Mouse (Mus musculus): ENCODE measurements at regions not wholly inside any gene's neighbourhood (a gene's known extent, or its start where the extent isn't known, plus 50 kb on each side); places are given as distances from the start of the nearest gene placed in this dataset.

DNA sequence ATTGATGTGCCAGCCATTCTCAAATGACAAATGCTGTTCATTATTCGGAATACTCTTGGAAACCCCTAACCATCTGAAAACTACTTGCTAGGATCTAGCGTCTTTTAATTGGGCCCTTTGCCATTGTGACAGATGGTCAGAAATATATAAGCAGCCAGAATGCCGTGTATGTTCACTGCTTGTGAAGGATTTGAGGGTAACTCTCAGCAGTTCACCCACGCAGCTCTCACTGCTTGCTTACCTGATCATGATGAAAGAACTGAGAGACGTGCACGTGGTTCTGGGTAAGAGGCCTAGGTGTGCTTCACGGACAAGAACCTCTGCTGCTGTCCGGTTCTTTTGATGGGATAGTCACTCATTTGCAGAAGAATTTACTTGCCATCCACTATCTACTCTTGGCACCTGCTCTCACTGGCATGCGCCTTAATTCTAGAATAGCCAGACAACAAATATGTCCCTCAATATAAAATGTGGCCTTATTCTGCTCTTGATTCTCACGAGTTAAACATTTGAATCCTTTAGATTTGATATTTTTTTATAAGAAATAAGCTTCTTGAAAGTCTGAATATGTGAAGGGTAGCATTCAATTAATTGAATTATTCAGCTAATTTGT is 328.1 kb downstream of the Ptprc start:
- no peak for DNase-seq

DNA sequence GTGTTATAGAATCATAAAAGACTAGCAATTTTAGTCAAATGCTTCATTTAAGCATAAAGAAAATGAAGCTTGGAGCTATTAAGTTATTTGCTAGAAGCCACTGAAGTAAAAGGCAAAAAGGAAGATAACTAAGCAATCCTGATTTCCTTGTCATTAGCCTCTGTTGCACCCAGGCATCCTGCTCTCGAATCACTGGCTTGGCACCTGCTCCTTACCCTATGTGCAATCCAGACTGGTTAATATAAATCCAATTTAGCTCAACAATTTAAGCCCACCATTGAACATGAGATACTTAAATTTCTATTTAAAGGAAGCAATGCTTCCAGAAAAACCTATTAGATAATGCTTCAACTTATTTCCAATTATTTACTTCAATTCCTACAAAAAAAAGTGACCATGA is 328.7 kb downstream of the Ptprc start:
- no peak for DNase-seq

DNA sequence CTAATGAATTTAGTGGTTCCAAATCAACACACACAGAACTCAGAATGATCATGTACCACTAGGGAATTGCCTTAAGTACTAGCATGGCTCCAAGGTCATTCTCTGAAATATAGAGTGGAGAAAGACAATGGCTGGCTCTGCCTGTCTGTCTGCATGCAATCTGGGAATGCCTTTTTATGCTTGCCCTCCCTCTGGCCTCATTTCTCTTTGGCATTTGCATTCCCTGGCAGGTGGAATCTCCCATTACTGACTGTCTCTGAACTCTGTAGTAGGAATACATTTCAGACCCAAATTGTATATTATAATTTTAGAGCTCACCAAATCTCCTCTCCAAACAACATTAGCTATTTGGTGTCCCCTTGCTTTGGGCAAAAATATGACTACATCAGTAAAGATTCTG is 335.0 kb downstream of the Ptprc start:
- DNase-seq: no peak

DNA sequence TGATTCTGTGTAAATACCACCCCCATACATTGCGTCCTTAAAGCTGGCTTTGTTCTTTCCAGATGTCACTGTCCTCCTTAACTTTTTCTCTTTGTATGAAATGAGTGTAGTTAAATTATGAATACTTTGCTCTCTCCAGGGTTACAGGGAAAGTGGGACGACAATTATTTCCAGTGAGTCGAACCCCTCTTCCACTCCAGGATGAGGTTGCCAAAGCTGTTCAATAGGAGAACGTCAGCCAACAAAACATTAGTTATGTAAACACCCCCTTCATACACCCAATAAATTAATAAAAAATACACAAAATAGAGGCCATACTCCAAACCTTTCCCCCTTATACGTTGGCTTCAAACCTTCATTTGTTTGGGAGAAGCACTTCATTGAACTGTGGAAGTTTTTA is 335.8 kb downstream of the Ptprc start:
- DNase-seq: no peak

DNA sequence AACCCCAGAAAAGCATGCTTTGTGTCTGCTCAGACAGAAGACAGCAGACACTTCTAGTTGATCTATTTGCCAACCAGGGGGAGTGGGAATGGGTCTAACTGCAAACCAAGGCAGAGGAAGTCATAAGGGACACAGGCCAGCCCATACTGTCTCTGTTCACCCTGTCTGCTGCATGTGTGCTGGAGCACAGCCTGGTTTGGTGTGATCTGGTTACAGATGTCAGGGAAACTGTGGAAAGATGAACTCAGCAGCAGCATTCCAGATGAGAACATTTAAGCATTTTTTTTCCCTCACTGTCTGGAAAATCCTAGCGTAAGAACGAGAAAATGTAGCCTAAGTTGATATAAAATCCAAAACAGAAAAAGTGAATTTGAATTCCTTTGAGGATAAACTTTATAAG is 336.2 kb downstream of the Ptprc start:
- DNase-seq: no peak

DNA sequence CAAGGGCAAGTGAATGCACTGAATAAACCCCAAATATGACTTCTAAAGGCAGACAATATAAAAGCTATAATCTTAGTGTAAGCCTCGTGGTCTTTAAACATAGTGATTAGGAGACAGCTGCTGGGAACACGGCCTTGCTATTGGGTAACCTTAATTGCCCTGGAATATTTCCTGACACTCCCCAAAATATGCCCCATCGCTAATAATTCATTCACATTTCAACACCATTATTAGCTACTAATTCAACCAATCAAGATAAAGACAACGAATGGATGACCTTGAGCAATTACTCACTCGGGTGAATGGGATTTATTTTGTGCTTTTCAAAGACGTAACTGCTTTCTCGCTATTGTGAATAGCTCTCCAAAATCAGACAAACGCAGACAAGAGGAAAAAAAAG is 337.2 kb downstream of the Ptprc start:
- peak; percentile 1 for DNase-seq

DNA sequence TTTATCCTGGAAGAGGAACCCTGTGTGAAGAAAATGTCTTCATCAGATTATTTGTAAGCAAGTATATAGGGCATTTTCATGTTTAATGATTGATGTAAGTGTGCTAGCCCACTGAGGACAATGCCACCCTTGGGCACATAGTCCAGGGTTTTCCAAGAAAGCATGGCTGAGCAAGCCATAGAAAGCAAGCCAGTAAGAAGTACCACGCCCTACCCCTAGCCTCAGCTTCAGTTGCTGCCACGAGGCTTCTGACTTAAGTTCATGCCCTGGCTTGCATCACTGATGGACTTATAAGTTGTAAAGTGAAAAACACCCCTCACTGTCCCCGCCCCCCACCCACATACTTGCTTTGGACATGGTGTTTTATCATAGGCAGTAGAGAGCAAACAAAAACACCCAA is 342.0 kb downstream of the Ptprc start:
- no peak for DNase-seq

DNA sequence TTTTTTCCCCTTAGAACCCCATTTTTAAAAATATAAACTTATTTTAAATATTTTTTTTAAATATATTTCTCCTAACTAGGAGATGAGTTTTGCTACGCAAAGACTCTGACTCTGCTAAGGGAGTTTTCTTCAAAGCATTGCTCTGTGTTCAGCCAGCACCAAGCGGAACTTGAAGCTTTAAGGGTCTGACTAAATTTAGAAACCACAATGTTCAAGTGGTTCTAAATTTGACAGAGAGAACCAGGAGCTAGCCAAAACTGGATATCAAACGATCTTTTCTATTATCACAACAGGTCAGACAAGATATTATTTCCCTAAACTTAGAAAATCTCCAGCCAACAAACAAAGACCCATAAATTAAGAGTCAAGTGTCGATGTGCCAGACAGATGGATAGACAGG is 344.2 kb downstream of the Ptprc start:
- DNase-seq: no peak

DNA sequence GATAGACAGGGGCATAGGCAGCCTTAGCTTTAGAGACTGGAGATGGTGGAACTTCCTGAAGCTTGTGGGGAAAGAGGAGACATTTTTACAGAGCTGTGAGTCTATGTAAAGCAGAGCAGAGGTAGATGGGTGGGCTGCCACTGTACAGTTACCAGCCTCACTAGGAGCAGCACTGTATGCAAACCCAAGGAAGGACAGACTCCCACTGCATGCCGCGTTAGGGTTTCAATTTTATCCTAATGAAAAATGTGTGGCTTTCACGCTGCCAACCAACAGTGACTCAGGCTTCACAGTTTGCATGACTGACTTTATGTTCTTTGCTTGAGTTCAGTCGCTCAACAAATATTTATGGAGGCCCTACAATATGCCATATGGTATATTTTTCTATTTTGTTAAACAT is 348.1 kb downstream of the Ptprc start:
- no peak for DNase-seq

DNA sequence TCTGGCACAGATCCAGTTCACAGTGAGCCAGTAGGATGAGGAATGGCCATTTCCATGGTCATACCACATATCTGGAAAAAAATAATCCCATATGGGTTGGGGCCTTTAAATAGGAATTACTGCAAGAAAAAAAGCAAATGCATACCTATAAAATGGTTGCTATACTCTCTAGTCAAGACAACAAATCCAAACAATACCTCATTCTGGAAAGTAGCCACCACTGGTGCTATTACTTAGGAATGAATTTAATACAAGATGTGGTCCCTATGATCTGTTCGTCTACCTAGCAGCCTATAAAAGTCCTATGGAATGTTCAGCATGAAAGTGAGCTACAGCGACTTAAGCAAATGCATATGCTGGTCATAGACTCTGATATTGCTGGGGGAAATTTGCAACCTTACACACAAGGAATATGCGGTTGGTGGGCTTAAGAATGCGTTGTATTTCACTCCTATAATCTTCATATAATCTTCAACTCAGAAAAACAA is 360.1 kb downstream of the Ptprc start:
- no peak for DNase-seq

DNA sequence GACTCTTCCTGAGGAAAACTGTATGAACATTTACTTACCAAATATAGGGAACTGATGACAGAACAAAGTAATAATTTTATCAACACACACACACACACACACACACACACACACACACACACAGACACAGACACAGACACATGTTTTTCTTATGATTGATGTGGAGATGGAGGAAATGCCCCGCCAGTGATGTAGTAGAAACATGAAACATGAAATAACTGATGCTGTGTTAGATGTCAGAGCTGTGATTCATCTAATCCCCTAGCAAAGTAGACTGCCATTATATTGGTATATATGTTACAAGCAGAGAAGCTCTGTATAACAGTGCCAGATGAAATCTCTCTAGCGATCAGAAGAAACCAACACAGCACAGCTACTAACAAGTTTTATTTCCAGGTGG is 361.0 kb downstream of the Ptprc start:
- no peak for DNase-seq

DNA sequence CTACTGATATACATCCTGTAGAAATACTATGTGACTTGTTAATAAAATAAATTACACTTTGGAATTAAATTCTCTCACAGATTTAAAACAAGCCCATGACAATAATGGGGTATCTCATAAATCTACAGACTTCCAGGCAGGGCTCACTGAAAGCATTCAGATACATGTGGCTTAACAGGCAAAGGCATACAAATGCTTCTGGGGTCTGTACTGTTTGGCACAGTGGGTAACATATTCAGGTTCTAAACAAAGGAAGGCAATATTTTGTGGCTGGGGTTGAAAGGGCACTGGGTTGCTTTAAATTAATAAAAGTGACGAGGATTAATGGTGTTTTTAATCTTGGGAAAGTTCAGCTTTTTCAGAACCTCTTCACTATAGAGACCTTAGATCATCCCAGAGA is 361.8 kb downstream of the Ptprc start:
- no peak for DNase-seq

DNA sequence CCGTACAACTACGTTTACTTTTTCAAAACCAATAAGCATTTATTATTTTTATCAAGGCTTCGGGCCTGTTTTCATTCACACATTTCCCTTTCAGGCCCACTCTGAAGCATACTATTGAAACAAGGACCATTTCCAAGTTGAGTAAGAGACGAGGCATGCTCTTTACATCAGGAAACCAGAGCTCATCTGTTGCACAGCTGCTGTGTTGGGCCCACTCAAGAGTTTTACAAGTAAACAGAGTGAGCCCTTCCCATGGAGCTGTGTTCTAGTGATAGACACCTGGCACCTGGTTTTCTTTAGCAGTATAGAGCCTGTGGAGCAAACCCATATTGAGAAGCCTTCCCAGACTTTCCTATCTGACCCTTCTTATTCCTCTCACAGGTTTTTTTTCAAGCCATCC is 363.5 kb downstream of the Ptprc start:
- DNase-seq: no peak

DNA sequence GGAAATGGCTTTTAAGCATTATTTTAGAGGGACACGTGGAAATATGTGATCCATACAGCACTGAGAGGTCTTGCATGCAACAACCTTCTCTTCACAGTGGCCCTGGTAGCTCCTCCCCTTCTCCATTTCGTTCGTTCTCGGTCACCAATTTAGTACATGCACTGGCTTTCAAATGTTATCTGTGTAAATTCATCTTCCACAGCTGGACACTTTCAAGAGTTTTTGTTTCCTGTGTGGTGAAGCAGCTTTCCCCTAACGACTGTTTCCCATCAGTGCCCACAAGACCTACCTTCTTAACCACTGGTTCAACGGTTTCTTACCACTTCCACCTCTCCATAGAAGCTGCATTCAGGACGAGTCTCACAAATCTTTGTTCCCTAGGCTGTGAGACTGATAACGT is 368.8 kb downstream of the Ptprc start:
- no peak for DNase-seq

DNA sequence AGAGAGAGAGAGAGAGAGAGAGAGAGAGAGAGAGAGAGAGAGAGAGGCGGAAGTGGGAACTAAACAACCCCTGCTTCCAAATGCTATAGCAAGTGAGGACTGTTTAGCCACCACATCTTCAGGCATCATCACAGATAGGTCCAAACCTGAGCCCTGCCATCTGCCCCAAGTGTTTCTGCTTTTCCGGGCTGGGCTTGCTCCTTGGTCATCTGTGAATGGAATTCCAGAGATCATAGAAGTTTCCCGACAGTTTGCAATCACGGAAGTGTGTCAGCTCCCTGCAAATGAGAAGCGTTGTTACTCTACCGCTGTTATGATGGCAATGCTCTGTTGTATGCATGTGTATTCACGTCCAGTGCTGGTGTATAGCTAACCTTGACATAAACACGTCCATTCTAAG is 369.3 kb downstream of the Ptprc start:
- no peak for DNase-seq

DNA sequence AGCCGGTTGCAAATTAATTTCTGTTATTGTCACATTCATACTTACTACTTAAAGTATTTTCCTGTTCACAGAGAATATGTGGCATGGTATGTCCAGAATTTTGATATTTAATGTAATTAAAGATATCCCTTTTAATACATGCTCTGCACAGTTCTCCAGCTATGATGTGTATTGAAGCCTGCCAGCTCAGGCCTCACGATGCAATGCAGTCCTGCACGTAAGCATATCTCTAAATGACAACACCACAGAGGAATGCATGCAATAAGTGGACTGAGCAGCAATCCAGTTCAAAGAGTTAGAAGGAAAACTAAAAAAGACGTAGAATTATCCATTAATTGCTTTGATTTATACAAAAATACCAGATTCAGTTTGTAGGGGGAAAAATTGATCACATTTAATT is 373.4 kb downstream of the Ptprc start:
- no peak for DNase-seq

DNA sequence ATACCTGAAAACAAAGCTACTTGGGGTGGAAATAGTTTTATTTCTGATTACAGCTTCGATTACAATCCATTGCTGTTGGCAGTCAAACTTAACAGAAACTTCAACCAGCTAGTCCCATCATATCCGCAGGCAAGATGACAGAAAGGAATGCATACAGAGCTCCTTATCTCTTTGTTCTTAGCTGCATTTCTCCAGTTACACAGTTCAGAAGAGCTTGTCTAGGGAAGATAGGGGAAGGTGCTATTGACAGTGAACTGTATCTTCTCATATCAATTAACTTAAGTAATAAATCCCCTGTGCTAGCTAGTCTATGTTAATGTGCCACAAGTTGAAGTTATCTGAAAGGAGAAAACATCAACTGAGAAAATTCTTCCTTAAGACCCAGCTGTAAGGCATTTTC is 374.8 kb downstream of the Ptprc start:
- DNase-seq: no peak

DNA sequence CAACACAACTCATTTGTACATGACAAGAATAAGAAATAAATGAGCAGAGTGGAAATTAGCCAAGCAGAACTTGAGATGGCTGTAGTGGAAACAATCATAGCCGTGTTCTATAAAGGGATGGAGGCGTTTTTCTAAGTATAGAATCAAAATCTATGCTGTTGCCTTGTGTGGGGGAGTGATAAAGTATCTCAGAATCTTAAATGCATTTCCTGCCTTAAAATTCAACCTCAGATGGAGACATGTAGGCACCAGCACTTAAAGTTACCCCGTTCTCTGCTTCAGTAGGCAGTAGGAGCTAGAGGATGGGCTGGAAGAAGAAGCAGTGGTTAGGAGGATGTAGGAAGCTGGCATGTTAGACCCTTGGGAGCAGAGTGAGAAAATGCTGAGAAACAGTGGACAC is 386.7 kb downstream of the Ptprc start:
- no peak for DNase-seq

DNA sequence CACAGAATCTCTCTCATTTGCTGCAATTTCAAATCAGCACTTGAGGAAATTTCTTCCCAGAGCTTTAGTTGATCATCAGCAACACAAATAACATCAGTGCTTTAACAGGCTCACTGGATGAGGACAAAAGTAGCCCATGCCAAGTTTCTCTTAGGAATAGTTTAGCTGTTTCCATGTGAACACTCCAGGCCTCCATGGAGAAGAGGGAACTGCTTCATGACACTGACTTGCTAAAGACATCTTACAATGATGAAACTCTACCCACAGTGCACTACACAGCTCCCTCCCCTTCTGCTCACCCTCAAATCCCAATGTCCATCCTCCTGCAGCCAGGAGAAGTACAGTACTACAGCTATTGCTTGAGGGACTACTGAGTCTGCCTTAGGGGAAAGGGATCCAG is 388.9 kb downstream of the Ptprc start:
- no peak for DNase-seq

DNA sequence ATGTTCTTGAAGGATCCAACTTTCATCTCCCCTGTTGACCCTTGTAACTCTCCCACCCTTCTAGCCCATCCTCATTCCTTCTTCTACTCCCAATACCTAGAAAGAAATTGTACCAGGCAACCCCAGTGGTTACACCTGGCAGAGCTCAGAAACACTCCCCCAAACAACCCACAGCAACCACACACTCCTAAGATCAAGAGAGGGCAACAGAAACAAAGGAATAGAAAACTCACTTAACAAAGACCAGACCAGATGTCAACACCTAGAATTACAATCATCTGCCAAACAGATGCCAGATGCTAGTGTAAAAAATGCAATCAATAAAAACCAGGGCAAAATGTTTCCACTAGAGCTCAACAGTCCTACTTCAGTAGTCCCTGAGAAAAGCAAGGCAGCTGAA is 400.9 kb downstream of the Ptprc start:
- DNase-seq: no peak

DNA sequence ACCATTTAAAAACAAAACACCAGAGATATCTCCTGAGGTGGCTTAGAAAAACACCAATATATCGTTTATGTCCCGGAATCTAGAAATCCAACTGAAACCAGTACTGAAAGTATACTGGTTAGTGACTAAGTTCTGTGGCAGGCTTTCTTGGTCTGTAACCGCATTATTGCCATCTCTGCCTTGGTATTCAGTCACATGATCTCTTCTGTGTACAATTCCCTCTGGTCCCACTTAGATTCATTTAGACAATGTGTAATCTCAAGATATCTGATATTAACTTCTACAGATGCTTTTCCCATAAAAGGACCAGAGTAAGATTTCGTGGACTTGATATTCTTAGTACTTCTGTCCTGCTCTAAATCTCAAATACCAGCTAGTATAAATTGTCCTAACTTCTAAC is 414.7 kb downstream of the Ptprc start:
- DNase-seq: no peak

DNA sequence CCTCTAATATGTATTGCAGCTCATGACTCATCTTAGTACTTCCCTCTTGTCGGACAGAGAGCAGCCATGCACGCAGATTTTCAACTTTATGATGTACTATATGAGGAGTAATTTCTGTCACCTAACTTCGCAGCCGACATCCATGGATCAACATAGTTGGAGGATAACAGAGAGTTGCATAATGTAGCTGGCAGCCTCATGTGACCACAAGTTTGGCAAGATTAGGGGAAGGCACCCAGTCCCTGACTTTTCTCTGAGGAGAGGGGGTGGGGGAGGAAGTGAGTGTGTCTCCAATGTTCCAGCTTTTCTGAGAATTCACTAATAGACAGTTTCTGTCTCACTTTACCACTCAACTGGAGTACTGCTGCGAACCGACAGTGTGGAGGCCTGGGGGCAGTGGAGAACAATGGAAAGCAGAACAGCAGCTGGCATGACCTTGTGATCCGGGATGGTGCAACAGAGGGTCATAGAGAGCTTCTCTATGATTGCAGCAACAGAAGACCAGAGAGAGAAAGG is 424.0 kb downstream of the Ptprc start:
- DNase-seq: no peak

DNA sequence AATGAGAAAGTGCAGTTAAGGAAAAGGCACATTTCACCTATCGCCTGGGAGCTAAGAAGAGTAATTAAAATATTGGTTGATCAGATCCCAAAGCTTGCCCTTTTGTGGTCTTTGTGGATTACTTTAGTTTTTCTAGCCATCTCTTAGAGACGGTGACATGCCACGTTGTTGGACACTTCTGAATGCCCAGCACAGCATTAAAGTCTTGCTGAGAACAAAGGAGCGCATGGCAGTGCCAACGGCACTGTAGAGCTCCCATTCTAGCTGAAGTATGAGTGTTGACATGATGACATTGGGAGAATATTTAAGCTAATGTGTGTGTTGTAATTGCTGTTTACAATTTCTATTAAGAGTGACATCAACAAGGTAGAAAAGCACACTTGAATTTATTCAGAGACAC is 424.6 kb downstream of the Ptprc start:
- no peak for DNase-seq

DNA sequence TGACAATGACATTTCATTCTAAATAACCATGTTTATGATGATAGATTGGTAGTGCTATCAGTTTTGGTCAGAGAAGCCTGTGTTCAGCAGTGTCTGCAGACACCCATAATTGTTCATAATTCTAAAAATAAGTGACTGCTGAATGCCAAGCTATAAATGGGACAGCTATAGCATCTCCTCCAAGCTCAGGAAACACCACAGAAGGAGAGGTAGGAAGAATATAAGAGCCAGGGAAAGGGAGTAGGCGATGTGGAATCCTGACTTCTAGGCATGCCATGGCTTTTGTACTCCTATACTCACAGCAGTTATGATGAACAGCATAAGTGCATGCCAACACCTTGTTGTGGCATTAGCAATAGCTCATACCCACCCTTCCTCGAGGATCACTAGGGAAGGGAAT is 429.4 kb downstream of the Ptprc start:
- no peak for DNase-seq

DNA sequence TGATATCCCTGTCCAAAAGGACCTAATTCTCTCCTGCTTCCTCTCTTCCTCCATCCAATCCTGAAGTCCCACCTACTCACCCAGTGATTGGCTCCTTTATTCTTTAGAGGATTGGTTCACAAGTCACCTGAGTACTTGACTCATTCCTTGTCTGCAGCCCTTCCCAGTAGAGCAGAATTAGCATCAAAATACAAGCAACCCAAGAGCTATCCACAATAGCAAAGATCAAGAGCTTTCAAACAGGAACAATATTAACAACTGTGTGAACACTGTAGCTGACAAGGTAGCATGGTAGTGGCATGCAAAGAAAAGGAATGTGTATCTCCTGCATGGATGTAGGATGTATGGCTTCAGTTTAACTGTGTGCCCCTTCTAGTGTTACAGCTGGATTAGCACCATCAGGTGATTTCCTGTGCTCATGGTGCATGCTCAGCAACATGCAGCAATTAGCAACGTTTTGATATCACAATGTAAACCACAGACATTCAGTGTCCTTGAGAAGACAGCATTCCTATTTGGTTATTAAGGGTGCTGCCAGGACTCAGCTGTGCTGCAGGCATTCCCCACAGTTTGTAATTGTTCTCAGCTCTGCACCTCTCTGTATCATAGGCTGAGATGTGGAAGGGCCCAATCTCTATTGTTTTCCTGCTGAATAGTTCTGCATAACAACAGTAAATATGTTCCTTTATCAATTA is 437.2 kb downstream of the Ptprc start:
- no peak for DNase-seq
